Mouse (Mus musculus): ENCODE measurements at regions not wholly inside any gene's neighbourhood (a gene's known extent, or its start where the extent isn't known, plus 50 kb on each side); places are given as distances from the start of the nearest gene placed in this dataset.

- H3K27ac ChIP-seq (replicated peaks), result peak overlapping the region; percentile 31
- peak overlapping the region; percentile 42 for H3K4me3 ChIP-seq
- ATAC-seq (ENCODE audit: extremely low read depth, insufficient number of reproducible peaks, low FRiP score, low TSS enrichment), result no peak
- peaks cover 24% of the 10 kb centered on the region for H3K4me1 ChIP-seq
- H3K36me3 ChIP-seq, result no peaks in the 10 kb centered on the region
- 34% methylated on average over 21 of the region's 21 CpGs for WGBS
- 0 out of 2 replicates have a peak overlapping the region, but pooled peaks have one; percentile 58 for H3K9ac ChIP-seq
- H3K4me2 ChIP-seq, result peak overlapping the region; percentile 67
- no peaks in the 10 kb centered on the region for H3K27me3 ChIP-seq (replicated peaks)
- H3K9me3 ChIP-seq, result no peaks in the 10 kb centered on the region
Measured at GRCm38 (mm10) chr14:99366281-99366987, 67.9 kb downstream of the Klf5 start.

- Histone ChIP-seq H3K27me3 (replicated peaks) (no peaks in the 10 kb centered on the region), H3K9ac (no peak overlapping the region), H3K4me2 (peak overlapping the region; percentile 67), H3K4me3 (no peak overlapping the region), H3K4me1 (peaks cover 24% of the 10 kb centered on the region), H3K27ac (replicated peaks) (no peak overlapping the region), H3K36me3 (no peaks in the 10 kb centered on the region), H3K9me3 (no peaks in the 10 kb centered on the region)
- ATAC-seq (ENCODE audit: extremely low read depth, insufficient number of reproducible peaks, low FRiP score, low TSS enrichment), result no peak
- 52% methylated on average over 11 of the region's 11 CpGs for WGBS
Measured at GRCm38 (mm10) chr14:99366996-99367555, 68.6 kb downstream of the Klf5 start.

GRCm38 (mm10) chr14:99369366-99369765, 70.9 kb downstream of the Klf5 start:
- Histone ChIP-seq H3K27me3 (replicated peaks) (no peaks in the 10 kb centered on the region), H3K27ac (replicated peaks) (no peak overlapping the region), H3K4me3 (no peak overlapping the region), H3K36me3 (no peaks in the 10 kb centered on the region), H3K9ac (no peak overlapping the region), H3K4me1 (peaks cover 24% of the 10 kb centered on the region), H3K9me3 (no peaks in the 10 kb centered on the region), H3K4me2 (no peak overlapping the region)
- ATAC-seq (ENCODE audit: extremely low read depth, insufficient number of reproducible peaks, low FRiP score, low TSS enrichment), result no peak
- WGBS, result 73% methylated on average over 5 of the region's 5 CpGs

GRCm38 (mm10) chr14:99373682-99374081, 75.2 kb downstream of the Klf5 start:
- no peak overlapping the region for H3K4me2 ChIP-seq
- WGBS, result 60% methylated on average over 4 of the region's 4 CpGs
- ATAC-seq (ENCODE audit: extremely low read depth, insufficient number of reproducible peaks, low FRiP score, low TSS enrichment), result no peak
- H3K27me3 ChIP-seq (replicated peaks), result no peaks in the 10 kb centered on the region
- no peak overlapping the region for H3K4me3 ChIP-seq
- no peaks in the 10 kb centered on the region for H3K4me1 ChIP-seq
- no peaks in the 10 kb centered on the region for H3K36me3 ChIP-seq
- no peak overlapping the region for H3K27ac ChIP-seq (replicated peaks)
- H3K9ac ChIP-seq, result no peak overlapping the region
- H3K9me3 ChIP-seq, result no peaks in the 10 kb centered on the region

- Histone ChIP-seq H3K4me1 (no peaks in the 10 kb centered on the region), H3K9me3 (no peaks in the 10 kb centered on the region), H3K4me2 (no peak overlapping the region), H3K27ac (replicated peaks) (no peak overlapping the region), H3K27me3 (replicated peaks) (no peaks in the 10 kb centered on the region), H3K4me3 (no peak overlapping the region), H3K9ac (no peak overlapping the region), H3K36me3 (no peaks in the 10 kb centered on the region)
- 60% methylated on average over 5 of the region's 5 CpGs for whole genome bisulfite sequencing
- ATAC-seq (ENCODE audit: extremely low read depth, insufficient number of reproducible peaks, low FRiP score, low TSS enrichment), result no peak
Measured at GRCm38 (mm10) chr14:99375040-99375610, 76.6 kb downstream of the Klf5 start.

GRCm38 (mm10) chr14:99376652-99377502, 78.4 kb downstream of the Klf5 start:
- WGBS, result 69% methylated on average over 11 of the region's 11 CpGs
- H3K27ac ChIP-seq (replicated peaks), result no peak overlapping the region
- no peaks in the 10 kb centered on the region for H3K27me3 ChIP-seq (replicated peaks)
- no peak overlapping the region for H3K4me2 ChIP-seq
- 0 out of 2 replicates have a peak, but pooled peaks cover 3% of the 10 kb centered on the region for H3K4me1 ChIP-seq
- no peaks in the 10 kb centered on the region for H3K9me3 ChIP-seq
- no peak overlapping the region for H3K4me3 ChIP-seq
- no peaks in the 10 kb centered on the region for H3K36me3 ChIP-seq
- no peak for ATAC-seq (ENCODE audit: extremely low read depth, insufficient number of reproducible peaks, low FRiP score, low TSS enrichment)
- no peak overlapping the region for H3K9ac ChIP-seq

- Histone ChIP-seq H3K36me3 (no peaks in the 10 kb centered on the region), H3K4me1 (0 out of 2 replicates have a peak, but pooled peaks cover 3% of the 10 kb centered on the region), H3K9ac (no peak overlapping the region), H3K9me3 (no peaks in the 10 kb centered on the region), H3K27me3 (replicated peaks) (no peaks in the 10 kb centered on the region), H3K27ac (replicated peaks) (no peak overlapping the region), H3K4me2 (no peak overlapping the region), H3K4me3 (no peak overlapping the region)
- WGBS, result 69% methylated on average over 10 of the region's 10 CpGs
- no peak for ATAC-seq (ENCODE audit: extremely low read depth, insufficient number of reproducible peaks, low FRiP score, low TSS enrichment)
Measured at GRCm38 (mm10) chr14:99381262-99382017, 82.9 kb downstream of the Klf5 start.

GRCm38 (mm10) chr14:99382051-99382450, 83.6 kb downstream of the Klf5 start:
- Histone ChIP-seq H3K4me2 (no peak overlapping the region), H3K27me3 (replicated peaks) (no peaks in the 10 kb centered on the region), H3K9ac (no peak overlapping the region), H3K36me3 (no peaks in the 10 kb centered on the region), H3K27ac (replicated peaks) (no peak overlapping the region), H3K9me3 (no peaks in the 10 kb centered on the region), H3K4me3 (no peak overlapping the region), H3K4me1 (0 out of 2 replicates have a peak, but pooled peaks cover 3% of the 10 kb centered on the region)
- 72% methylated on average over 5 of the region's 5 CpGs for WGBS
- ATAC-seq (ENCODE audit: extremely low read depth, insufficient number of reproducible peaks, low FRiP score, low TSS enrichment), result no peak

GRCm38 (mm10) chr14:99383170-99383569, 84.7 kb downstream of the Klf5 start:
- no peak overlapping the region for H3K4me3 ChIP-seq
- H3K4me2 ChIP-seq, result no peak overlapping the region
- no peaks in the 10 kb centered on the region for H3K9me3 ChIP-seq
- H3K27ac ChIP-seq (replicated peaks), result no peak overlapping the region
- ATAC-seq (ENCODE audit: extremely low read depth, insufficient number of reproducible peaks, low FRiP score, low TSS enrichment), result no peak
- WGBS, result 83% methylated on average over 6 of the region's 6 CpGs
- H3K27me3 ChIP-seq (replicated peaks), result no peaks in the 10 kb centered on the region
- no peaks in the 10 kb centered on the region for H3K36me3 ChIP-seq
- H3K4me1 ChIP-seq, result 0 out of 2 replicates have a peak, but pooled peaks cover 3% of the 10 kb centered on the region
- H3K9ac ChIP-seq, result no peak overlapping the region

- WGBS, result 86% methylated on average over 6 of the region's 6 CpGs
- no peak overlapping the region for H3K27ac ChIP-seq (replicated peaks)
- no peak for ATAC-seq (ENCODE audit: extremely low read depth, insufficient number of reproducible peaks, low FRiP score, low TSS enrichment)
- H3K4me3 ChIP-seq, result no peak overlapping the region
- no peak overlapping the region for H3K4me2 ChIP-seq
- H3K9ac ChIP-seq, result no peak overlapping the region
- H3K36me3 ChIP-seq, result no peaks in the 10 kb centered on the region
- no peaks in the 10 kb centered on the region for H3K27me3 ChIP-seq (replicated peaks)
- H3K9me3 ChIP-seq, result no peaks in the 10 kb centered on the region
- no peaks in the 10 kb centered on the region for H3K4me1 ChIP-seq
Measured at GRCm38 (mm10) chr14:99387581-99387980, 89.1 kb downstream of the Klf5 start.

- WGBS, result 81% methylated on average over 5 of the region's 5 CpGs
- H3K9ac ChIP-seq, result no peak overlapping the region
- ATAC-seq (ENCODE audit: extremely low read depth, insufficient number of reproducible peaks, low FRiP score, low TSS enrichment), result no peak
Measured at GRCm38 (mm10) chr14:99389306-99389705, 90.8 kb downstream of the Klf5 start.

More at GRCm38 (mm10) chr14:99389306-99389705, 90.8 kb downstream of the Klf5 start:
- Histone ChIP-seq H3K36me3 (no peaks in the 10 kb centered on the region), H3K4me1 (no peaks in the 10 kb centered on the region), H3K27ac (replicated peaks) (no peak overlapping the region), H3K9me3 (no peaks in the 10 kb centered on the region), H3K4me3 (no peak overlapping the region), H3K4me2 (no peak overlapping the region), H3K27me3 (replicated peaks) (no peaks in the 10 kb centered on the region)
